Mouse (Mus musculus) neural tube, embryonic 13.5 days (tissue): ENCODE measurements around the gene Dtd1. TPM values are rescaled to one million over a fixed set of nuclear protein-coding genes. Genes with fewer than 3 reads are reported as not detected.

Source experiments
- ATAC-seq: fragments of 200-750 bp; cut with Nextera tagmentation; 2 replicates; pipeline ENCODE4 v1.8.0; 2017; ENCODE audit warnings: low read depth, mild to moderate bottlenecking, moderate TSS enrichment, moderate library complexity
- H3K27ac ChIP-seq: fragments of 300-500 bp; sonication (generic); replicated peaks from 2 replicates; pipeline ENCODE4 v1.5.1; 2015; ENCODE audit warnings: moderate library complexity, mild to moderate bottlenecking, inconsistent platforms
- H3K27me3 ChIP-seq: fragments of 300-500 bp; sonication (generic); 2 replicates; pipeline ENCODE4 v1.6.1; 2015; ENCODE audit warnings: mild to moderate bottlenecking, inconsistent platforms
- H3K36me3 ChIP-seq: fragments of 300-500 bp; sonication (generic); 2 replicates; pipeline ENCODE4 v1.6.1; 2015; ENCODE audit warnings: mild to moderate bottlenecking, inconsistent platforms
- H3K4me1 ChIP-seq: fragments of 300-500 bp; sonication (generic); replicated peaks from 2 replicates; pipeline ENCODE4 v1.6.1; 2015; ENCODE audit warnings: inconsistent platforms
- H3K4me2 ChIP-seq: fragments of 300-500 bp; sonication (generic); 2 replicates; pipeline ENCODE4 v1.6.1; 2015; ENCODE audit warnings: inconsistent platforms, mild to moderate bottlenecking, moderate library complexity
- H3K4me3 ChIP-seq: fragments of 300-500 bp; sonication (generic); 2 replicates; pipeline ENCODE4 v1.5.1; 2015; ENCODE audit warnings: mild to moderate bottlenecking, inconsistent platforms
- H3K9ac ChIP-seq: fragments of 300-500 bp; sonication (generic); 2 replicates; pipeline ENCODE4 v1.6.1; 2015; ENCODE audit warnings: moderate library complexity, mild to moderate bottlenecking, inconsistent platforms
- H3K9me3 ChIP-seq: fragments of 300-500 bp; sonication (generic); 2 replicates; pipeline ENCODE4 v1.6.1; 2016; ENCODE audit warnings: inconsistent platforms
- WGBS: fragments of 180-500 bp; shearing (Covaris S2); methylation state at CpG from one replicate; pipeline ENCODE4 v1.1.7; 2015; 5-methylcytosine and 5-hydroxymethylcytosine counted together
- polyA plus RNA-seq: library from polyadenylated mRNA; unstranded; fragments of >200 nt; fragmentation: Nextera tagmentation; extraction: Ambion mirVana; gene quantifications from 2 replicates; pipeline ENCODE4 v1.2.1, GENCODE M21; 2015

Dtd1 gene
- polyA plus RNA-seq, 1 experiment from 2014 or later = 88.7 TPM

- H3K27me3 ChIP-seq = no peaks in the 10 kb centered on the region
- no peak overlapping the region for H3K4me2 ChIP-seq
- no peaks in the 10 kb centered on the region for H3K4me1 ChIP-seq
- 81% methylated on average over 6 of the region's 6 CpGs for WGBS
- no peak overlapping the region for H3K27ac ChIP-seq
- H3K9ac ChIP-seq = no peak overlapping the region
- H3K36me3 ChIP-seq = no peaks in the 10 kb centered on the region
- no peak for ATAC-seq
- H3K4me3 ChIP-seq = no peak overlapping the region
- no peaks in the 10 kb centered on the region for H3K9me3 ChIP-seq
These were observed 153.9 kb downstream of the Dtd1 start for GRCm38 (mm10) chr2:144753604-144754003.

- Histone ChIP-seq H3K4me3 (no peak overlapping the region), H3K4me1 (no peaks in the 10 kb centered on the region), H3K4me2 (no peak overlapping the region), H3K36me3 (no peaks in the 10 kb centered on the region), H3K27ac (no peak overlapping the region), H3K27me3 (no peaks in the 10 kb centered on the region), H3K9ac (no peak overlapping the region), H3K9me3 (no peaks in the 10 kb centered on the region)
- 97% methylated on average over 2 of the region's 2 CpGs for WGBS
- no peak for ATAC-seq
These were observed 155.3 kb downstream of the Dtd1 start for GRCm38 (mm10) chr2:144755016-144755415.

- H3K27me3 ChIP-seq = no peaks in the 10 kb centered on the region
- WGBS = 91% methylated on average over 6 of the region's 6 CpGs
These were observed 161.0 kb downstream of the Dtd1 start for GRCm38 (mm10) chr2:144760666-144761065.

GRCm38 (mm10) chr2:144763706-144764105, 164.0 kb downstream of the Dtd1 start:
- H3K9ac ChIP-seq = no peak overlapping the region
- no peak overlapping the region for H3K4me2 ChIP-seq
- no peaks in the 10 kb centered on the region for H3K4me1 ChIP-seq
- H3K27ac ChIP-seq = no peak overlapping the region
- H3K36me3 ChIP-seq = peaks cover 3% of the 10 kb centered on the region; the same call in 1 of the 2 replicates
- no peaks in the 10 kb centered on the region for H3K27me3 ChIP-seq
- ATAC-seq = no peak
- no peak overlapping the region for H3K4me3 ChIP-seq
- 89% methylated on average over 9 of the region's 9 CpGs for WGBS
- H3K9me3 ChIP-seq = 0 out of 2 replicates have a peak, but pooled peaks cover 8% of the 10 kb centered on the region

More at GRCm38 (mm10) chr2:144760666-144761065, 161.0 kb downstream of the Dtd1 start:
- Histone ChIP-seq H3K9ac (no peak overlapping the region), H3K4me1 (no peaks in the 10 kb centered on the region), H3K4me2 (no peak overlapping the region), H3K27ac (no peak overlapping the region), H3K36me3 (no peaks in the 10 kb centered on the region), H3K9me3 (0 out of 2 replicates have a peak, but pooled peaks cover 4% of the 10 kb centered on the region), H3K4me3 (no peak overlapping the region)
- ATAC-seq = no peak

- peaks cover 3% of the 10 kb centered on the region; the same call in 1 of the 2 replicates for H3K36me3 ChIP-seq
- ATAC-seq = no peak
- 77% methylated on average over 7 of the region's 7 CpGs for WGBS
These were observed 164.6 kb downstream of the Dtd1 start for GRCm38 (mm10) chr2:144764116-144764788.

GRCm38 (mm10) chr2:144765219-144765618, 165.5 kb downstream of the Dtd1 start:
- no peak overlapping the region for H3K9ac ChIP-seq
- H3K27me3 ChIP-seq = no peaks in the 10 kb centered on the region
- no peak for ATAC-seq
- H3K9me3 ChIP-seq = 0 out of 2 replicates have a peak, but pooled peaks cover 8% of the 10 kb centered on the region
- H3K4me1 ChIP-seq = 0 out of 2 replicates have a peak, but pooled peaks cover 4% of the 10 kb centered on the region
- H3K27ac ChIP-seq = no peak overlapping the region
- H3K4me3 ChIP-seq = no peak overlapping the region
- no peak overlapping the region for H3K4me2 ChIP-seq
- H3K36me3 ChIP-seq = peaks cover 3% of the 10 kb centered on the region; the same call in 1 of the 2 replicates
- 93% methylated on average over 5 of the region's 5 CpGs for WGBS

More at GRCm38 (mm10) chr2:144764116-144764788, 164.6 kb downstream of the Dtd1 start:
- Histone ChIP-seq H3K4me3 (no peak overlapping the region), H3K4me1 (no peaks in the 10 kb centered on the region), H3K4me2 (no peak overlapping the region), H3K9me3 (0 out of 2 replicates have a peak, but pooled peaks cover 8% of the 10 kb centered on the region), H3K27me3 (no peaks in the 10 kb centered on the region), H3K9ac (no peak overlapping the region), H3K27ac (no peak overlapping the region)

GRCm38 (mm10) chr2:144768375-144769117, 168.8 kb downstream of the Dtd1 start:
- no peak overlapping the region for H3K27ac ChIP-seq
- H3K27me3 ChIP-seq = no peaks in the 10 kb centered on the region
- H3K4me2 ChIP-seq = no peak overlapping the region
- H3K4me3 ChIP-seq = no peak overlapping the region
- no peak overlapping the region for H3K9ac ChIP-seq
- WGBS = 77% methylated on average over 3 of the region's 3 CpGs
- H3K4me1 ChIP-seq = 0 out of 2 replicates have a peak, but pooled peaks cover 4% of the 10 kb centered on the region
- 0 out of 2 replicates have a peak, but pooled peaks cover 8% of the 10 kb centered on the region for H3K9me3 ChIP-seq
- ATAC-seq = no peak
- H3K36me3 ChIP-seq = peaks cover 3% of the 10 kb centered on the region; the same call in 1 of the 2 replicates

- Histone ChIP-seq H3K27me3 (no peaks in the 10 kb centered on the region), H3K4me3 (no peak overlapping the region), H3K9ac (no peak overlapping the region), H3K27ac (no peak overlapping the region), H3K4me2 (no peak overlapping the region), H3K4me1 (0 out of 2 replicates have a peak, but pooled peaks cover 4% of the 10 kb centered on the region), H3K9me3 (0 out of 2 replicates have a peak, but pooled peaks cover 8% of the 10 kb centered on the region), H3K36me3 (peaks cover 3% of the 10 kb centered on the region; the same call in 1 of the 2 replicates)
- 94% methylated on average over 2 of the region's 2 CpGs for WGBS
- ATAC-seq = no peak
These were observed 169.4 kb downstream of the Dtd1 start for GRCm38 (mm10) chr2:144769118-144769496.

GRCm38 (mm10) chr2:144769556-144769955, 169.9 kb downstream of the Dtd1 start:
- Histone ChIP-seq H3K27ac (no peak overlapping the region), H3K4me3 (no peak overlapping the region), H3K9ac (no peak overlapping the region), H3K4me1 (0 out of 2 replicates have a peak, but pooled peaks cover 4% of the 10 kb centered on the region), H3K4me2 (no peak overlapping the region), H3K36me3 (peaks cover 3% of the 10 kb centered on the region; the same call in 1 of the 2 replicates), H3K9me3 (0 out of 2 replicates have a peak, but pooled peaks cover 8% of the 10 kb centered on the region), H3K27me3 (no peaks in the 10 kb centered on the region)
- ATAC-seq = no peak
- WGBS = 62% methylated on average over 3 of the region's 3 CpGs

- no peak overlapping the region for H3K27ac ChIP-seq
- 89% methylated on average over 7 of the region's 7 CpGs for WGBS
- no peaks in the 10 kb centered on the region for H3K27me3 ChIP-seq
- no peak for ATAC-seq
- no peak overlapping the region for H3K4me3 ChIP-seq
- H3K4me2 ChIP-seq = no peak overlapping the region
- no peak overlapping the region for H3K9ac ChIP-seq
- 0 out of 2 replicates have a peak, but pooled peaks cover 6% of the 10 kb centered on the region for H3K9me3 ChIP-seq
- 0 out of 2 replicates have a peak, but pooled peaks cover 4% of the 10 kb centered on the region for H3K4me1 ChIP-seq
- H3K36me3 ChIP-seq = peaks cover 3% of the 10 kb centered on the region; the same call in 1 of the 2 replicates
These were observed 170.8 kb downstream of the Dtd1 start for GRCm38 (mm10) chr2:144770452-144770941.

- Histone ChIP-seq H3K36me3 (no peaks in the 10 kb centered on the region), H3K4me3 (no peak overlapping the region), H3K27me3 (no peaks in the 10 kb centered on the region), H3K27ac (no peak overlapping the region), H3K9me3 (no peaks in the 10 kb centered on the region), H3K4me1 (0 out of 2 replicates have a peak, but pooled peaks cover 4% of the 10 kb centered on the region), H3K4me2 (no peak overlapping the region), H3K9ac (no peak overlapping the region)
- 94% methylated on average over 4 of the region's 4 CpGs for WGBS
- ATAC-seq = no peak
These were observed 172.1 kb downstream of the Dtd1 start for GRCm38 (mm10) chr2:144771841-144772240.
